Mouse (Mus musculus) small intestine, adult 2 months (tissue): Measurements from ENCODE around the gene Prrc2c.

Source experiments
- CTCF ChIP-seq: fragments of 200-500 bp; IDR thresholded peaks from 2 replicates; pipeline ENCODE4 v1.5.1; 2012; ENCODE audit warnings: low read depth, mild to moderate bottlenecking, control low read depth, inconsistent platforms, low read length, moderate library complexity, mixed read lengths; ENCODE audit not compliant: insufficient replicate concordance, insufficient read length; ENCODE audit errors: extremely low read depth
- POLR2A ChIP-seq: fragments of 200-500 bp; IDR thresholded peaks from 2 replicates; pipeline ENCODE4 v1.6.1; 2012; ENCODE audit warnings: low read depth, mild to moderate bottlenecking, control low read depth, inconsistent platforms, low read length, moderate library complexity

DNA sequence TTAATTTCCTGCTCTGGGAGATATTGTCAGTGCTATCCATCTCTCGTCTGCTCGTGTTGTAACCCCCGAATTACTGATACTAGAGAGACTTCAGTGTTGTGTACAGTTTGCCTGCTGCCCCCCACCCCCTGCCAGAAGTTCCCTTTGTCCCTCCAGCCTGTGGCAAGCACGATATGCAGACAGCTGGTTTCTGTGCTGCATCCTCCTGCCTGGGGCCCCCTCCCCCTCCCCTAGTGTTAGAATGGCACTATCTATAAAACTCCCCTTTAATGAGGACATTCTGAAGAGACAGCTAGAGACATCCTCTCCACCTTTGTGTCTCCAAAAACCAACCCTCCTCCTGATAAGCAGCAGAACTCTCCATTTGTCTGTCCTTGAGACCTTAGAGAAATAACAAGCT, 116.5 kb downstream of the Prrc2c start:
- TF ChIP-seq CTCF (no peak), POLR2A (no peak)
